Mouse (Mus musculus) activated CD4-positive, CD25-positive, alpha-beta regulatory T cell, adult 4 months (primary cell): ENCODE results near the gene Rpl18. TPM values are rescaled to one million over a fixed set of nuclear protein-coding genes. Genes with fewer than 3 reads are reported as not detected.
A peak's percentile ranks its signal among the peaks of the same experiment; 100 is the strongest.

Experiments used
- ATAC-seq: one replicate; pipeline ENCODE4 v1.8.0; 2017
- polyA plus RNA-seq, 2 experiments: library from polyadenylated mRNA; unstranded; fragments of 100-300 nt; shearing (Covaris generic); gene quantifications; one replicate each; pipeline ENCODE4 v1.2.1; 2017

Rpl18 gene
- polyA plus RNA-seq, 2 experiments from 2014 or later, result 2,566 to 2,766 TPM

- peak; percentile 98 for ATAC-seq
Measured at GRCm38 (mm10) chr7:45733477-45733876, 18.2 kb downstream of the Rpl18 start.

- ATAC-seq, result peak; percentile 62
Measured at GRCm38 (mm10) chr7:45739162-45739763, 24.0 kb downstream of the Rpl18 start.

GRCm38 (mm10) chr7:45739820-45740219 is 24.6 kb downstream of the Rpl18 start:
- no peak for ATAC-seq

GRCm38 (mm10) chr7:45741308-45741707 is 26.1 kb downstream of the Rpl18 start:
- ATAC-seq, result no peak

DNA sequence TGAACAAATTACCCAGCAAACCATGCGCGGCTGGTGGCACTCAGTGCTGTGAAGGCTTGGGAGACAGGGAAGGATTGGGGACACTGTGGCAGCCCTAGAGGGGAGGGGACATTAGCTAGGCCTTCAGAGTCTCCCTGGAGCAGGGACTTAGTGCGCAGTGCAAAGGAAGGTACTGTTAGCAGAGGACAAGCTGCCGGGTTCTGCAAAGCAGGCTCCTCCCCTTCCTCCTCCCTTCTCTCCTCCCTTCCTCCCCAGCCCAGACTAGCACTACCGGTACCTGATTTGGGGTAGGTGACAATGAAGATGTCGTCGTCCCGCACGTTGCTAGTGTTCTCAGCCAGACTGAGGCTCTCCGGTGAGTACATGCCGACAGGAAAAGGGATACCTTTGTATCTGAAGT is 26.5 kb downstream of the Rpl18 start:
- ATAC-seq, result peak; percentile 89

DNA sequence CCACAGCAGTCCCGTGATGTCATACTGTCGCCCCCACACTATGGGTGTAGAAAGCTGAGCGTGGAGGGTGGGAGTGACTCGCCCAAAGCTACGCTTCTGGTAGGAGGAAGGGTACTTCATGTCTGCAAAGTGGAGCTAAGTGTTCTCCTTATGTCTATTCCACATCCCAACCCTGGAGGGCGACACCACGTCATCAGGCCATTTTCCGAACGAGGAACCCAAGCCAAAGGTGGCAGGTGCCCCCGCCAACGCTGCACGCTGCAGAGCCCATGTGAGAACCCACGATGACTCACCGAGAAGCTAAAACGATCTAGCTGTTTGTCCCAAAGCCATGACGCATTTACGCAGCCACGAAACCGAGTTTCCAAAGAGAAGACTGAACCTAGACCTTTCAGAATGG is 27.1 kb downstream of the Rpl18 start:
- ATAC-seq, result peak; percentile 40

DNA sequence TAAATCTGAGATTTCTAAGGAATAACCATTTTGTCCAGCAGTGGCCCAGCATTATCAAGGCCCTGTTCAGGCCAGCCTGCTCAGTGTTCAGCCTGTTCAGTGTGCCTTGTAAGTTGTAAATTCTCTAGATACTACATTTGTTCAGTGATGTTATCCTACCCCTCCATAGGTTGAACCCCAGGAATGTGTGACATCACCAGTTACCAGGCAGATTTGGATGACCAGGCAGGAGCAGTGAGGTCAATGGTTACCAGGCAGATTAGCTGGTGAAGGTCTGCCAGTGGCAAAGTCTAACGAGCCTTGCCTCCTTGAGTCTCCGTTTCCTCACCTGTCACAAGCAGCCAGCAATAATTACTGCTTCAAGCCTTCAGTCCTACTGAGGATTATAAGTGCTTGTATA is 29.1 kb downstream of the Rpl18 start:
- ATAC-seq, result no peak

GRCm38 (mm10) chr7:45746518-45746917 is 31.3 kb downstream of the Rpl18 start:
- ATAC-seq, result no peak

- ATAC-seq, result no peak
Measured at GRCm38 (mm10) chr7:45747450-45747849, 32.2 kb downstream of the Rpl18 start.

GRCm38 (mm10) chr7:45748110-45748509 is 32.9 kb downstream of the Rpl18 start:
- ATAC-seq, result no peak

GRCm38 (mm10) chr7:45749401-45749800 is 34.1 kb downstream of the Rpl18 start:
- ATAC-seq, result no peak

DNA sequence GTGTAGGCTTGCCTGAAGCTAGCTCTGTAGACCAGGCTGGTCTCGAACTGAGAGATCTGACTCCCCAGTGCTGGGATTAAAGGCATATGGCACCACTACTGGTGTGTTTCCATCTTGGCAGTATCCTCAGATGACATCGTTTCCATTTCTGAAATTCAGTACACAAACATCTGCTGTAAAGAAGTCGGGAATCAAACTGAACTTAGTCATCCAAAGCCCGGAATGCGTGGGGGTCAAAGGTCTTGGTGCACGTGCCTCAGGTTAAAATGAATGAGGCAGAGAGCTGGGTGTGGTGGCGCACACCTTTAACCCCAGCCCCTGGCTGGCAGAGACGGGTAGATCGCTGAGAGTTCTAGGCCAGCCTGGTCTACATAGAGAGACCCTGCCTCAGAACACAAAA is 34.9 kb downstream of the Rpl18 start:
- ATAC-seq, result no peak

- ATAC-seq, result no peak
Measured at GRCm38 (mm10) chr7:45755703-45756102, 40.4 kb downstream of the Rpl18 start.

DNA sequence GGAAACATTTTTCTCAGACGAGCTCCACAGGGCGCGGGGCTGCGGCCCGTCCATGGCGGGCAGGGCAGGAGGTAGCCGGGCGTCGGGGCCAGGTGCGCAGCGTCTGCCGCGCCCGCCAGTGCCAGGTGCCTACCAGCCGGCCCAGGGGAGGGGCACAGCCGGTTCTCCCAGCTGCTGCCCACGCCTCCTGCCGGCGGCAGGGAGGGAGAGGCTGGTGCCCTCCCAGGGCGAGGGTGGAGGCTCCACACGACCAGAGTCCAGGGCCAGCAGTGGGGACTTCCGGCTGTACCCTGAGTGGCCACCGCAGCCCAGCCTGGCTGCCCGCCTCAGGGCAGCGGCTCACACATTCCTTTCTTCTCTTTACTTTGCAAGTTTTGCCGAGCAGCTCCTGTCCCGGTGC is 44.1 kb downstream of the Rpl18 start:
- no peak for ATAC-seq

- no peak for ATAC-seq
Measured at GRCm38 (mm10) chr7:45760151-45760550, 44.9 kb downstream of the Rpl18 start.

GRCm38 (mm10) chr7:45765995-45766394 is 50.7 kb downstream of the Rpl18 start:
- ATAC-seq, result peak; percentile 57

- ATAC-seq, result no peak
Measured at GRCm38 (mm10) chr7:45766764-45767163, 51.5 kb downstream of the Rpl18 start.

- ATAC-seq, result no peak
Measured at GRCm38 (mm10) chr7:45767500-45767899, 52.2 kb downstream of the Rpl18 start.

Other genes starting within 250 kb of the Rpl18 start
- 100 to 1,000 TPM in 1 of 2 experiments, 10 to 100 TPM in 1; 94.5 to 202 TPM for gene Bax, start 248.6 kb upstream of the Rpl18 start, polyA plus RNA-seq
- under 1 TPM in 1 of 2 experiments, not detected in 1; 0.44 TPM for gene Tulp2, start 233.6 kb upstream of the Rpl18 start, polyA plus RNA-seq
- gene Gm45808, start 228.6 kb upstream of the Rpl18 start, polyA plus RNA-seq, result not detected
- 1 to 10 TPM in 1 of 2 experiments, under 1 TPM in 1; 0.61 to 1.3 TPM for gene Dhdh, start 226.7 kb upstream of the Rpl18 start, polyA plus RNA-seq
- 100 to 1,000 TPM; 103 to 130 TPM for gene Nucb1, start 205.1 kb upstream of the Rpl18 start, polyA plus RNA-seq
- gene Ppp1r15a, start 189.2 kb upstream of the Rpl18 start, polyA plus RNA-seq, result 10 to 100 TPM; 27.5 to 33.4 TPM
- under 1 TPM in 1 of 2 experiments, not detected in 1; 0.79 TPM for gene Plekha4, start 189.1 kb upstream of the Rpl18 start, polyA plus RNA-seq
- gene Hsd17b14, start 160.6 kb upstream of the Rpl18 start, polyA plus RNA-seq, result not detected
- gene Bcat2, start 145.3 kb upstream of the Rpl18 start, polyA plus RNA-seq, result 10 to 100 TPM; 40.9 to 56.9 TPM
- gene Fgf21, start 100.0 kb upstream of the Rpl18 start, polyA plus RNA-seq, result not detected
- gene Fut1, start 98.2 kb upstream of the Rpl18 start, polyA plus RNA-seq, result not detected
- not detected for gene Izumo1, start 93.6 kb upstream of the Rpl18 start, polyA plus RNA-seq
- gene Rasip1, start 88.0 kb upstream of the Rpl18 start, polyA plus RNA-seq, result under 1 TPM in 1 of 2 experiments, not detected in 1; 0.50 TPM
- not detected for gene Mamstr, start 75.5 kb upstream of the Rpl18 start, polyA plus RNA-seq
- gene Fut2, start 49.1 kb upstream of the Rpl18 start, polyA plus RNA-seq, result not detected
- not detected for gene Ntn5, start 31.4 kb upstream of the Rpl18 start, polyA plus RNA-seq
- gene Sec1, start 21.1 kb upstream of the Rpl18 start, polyA plus RNA-seq, result not detected
- gene Car11, start 15.6 kb upstream of the Rpl18 start, polyA plus RNA-seq, result under 1 TPM in 1 of 2 experiments, not detected in 1; 0.51 TPM
- 1 to 10 TPM; 5.2 to 8.5 TPM for gene Dbp, start 10.4 kb upstream of the Rpl18 start, polyA plus RNA-seq
- gene Sphk2, start 2.5 kb downstream of the Rpl18 start, polyA plus RNA-seq, result 10 to 100 TPM; 10.2 to 19.6 TPM
- gene Fam83e, start 5.8 kb downstream of the Rpl18 start, polyA plus RNA-seq, result not detected
- gene Spaca4, start 10.4 kb downstream of the Rpl18 start, polyA plus RNA-seq, result not detected
- not detected for gene Lmtk3, start 68.3 kb downstream of the Rpl18 start, polyA plus RNA-seq
- 1 to 10 TPM; 2.5 to 6.6 TPM for gene Sult2b1, start 69.2 kb downstream of the Rpl18 start, polyA plus RNA-seq
- 10 to 100 TPM; 13.0 to 14.4 TPM for gene Cyth2, start 99.1 kb downstream of the Rpl18 start, polyA plus RNA-seq
- not detected for gene Kcnj14, start 109.3 kb downstream of the Rpl18 start, polyA plus RNA-seq
- gene Grwd1, start 115.5 kb downstream of the Rpl18 start, polyA plus RNA-seq, result 10 to 100 TPM; 16.1 to 25.3 TPM
- 10 to 100 TPM; 23.4 to 38.5 TPM for gene Kdelr1, start 157.3 kb downstream of the Rpl18 start, polyA plus RNA-seq
- gene Grin2d, start 162.9 kb downstream of the Rpl18 start, polyA plus RNA-seq, result not detected
- not detected for gene Syngr4, start 181.3 kb downstream of the Rpl18 start, polyA plus RNA-seq
- 1 to 10 TPM; 5.8 to 6.2 TPM for gene Tmem143, start 181.5 kb downstream of the Rpl18 start, polyA plus RNA-seq
- 100 to 1,000 TPM; 683 to 699 TPM for gene Emp3, start 205.9 kb downstream of the Rpl18 start, polyA plus RNA-seq
- 1 to 10 TPM in 1 of 2 experiments, under 1 TPM in 1; 0.96 to 2.2 TPM for gene Ccdc114, start 208.6 kb downstream of the Rpl18 start, polyA plus RNA-seq